Mouse (Mus musculus) embryonic facial prominence, embryonic 11.5 days (tissue): ENCODE results near the gene Xylt1. TPM values are rescaled to one million over a fixed set of nuclear protein-coding genes. Genes with fewer than 3 reads are reported as not detected.

Experiments
- ATAC-seq: fragments of 200-750 bp; cut with Nextera tagmentation; replicated peaks from 2 replicates; pipeline ENCODE4 v1.8.0; 2017; ENCODE audit warnings: low read depth; ENCODE audit not compliant: insufficient number of reproducible peaks, low FRiP score, low TSS enrichment
- DNase-seq: peaks from one replicate; pipeline ENCODE4 v3.0.0-alpha.2; 2015; ENCODE audit warnings: low spot score
- H3K27ac ChIP-seq: fragments of 300-500 bp; sonication (generic); replicated peaks from 2 replicates; pipeline ENCODE4 v1.5.1; 2014; ENCODE audit warnings: mild to moderate bottlenecking, low read depth, low read length, control low read depth
- H3K27me3 ChIP-seq: fragments of 300-500 bp; sonication (generic); 2 replicates; pipeline ENCODE4 v1.6.1; 2014; ENCODE audit warnings: mild to moderate bottlenecking, low read length, moderate library complexity, mixed read lengths; ENCODE audit not compliant: control insufficient read depth, insufficient read depth
- H3K36me3 ChIP-seq: fragments of 300-500 bp; sonication (generic); replicated peaks from 2 replicates; pipeline ENCODE4 v1.6.1; 2014; ENCODE audit warnings: low read depth, mild to moderate bottlenecking, low read length, moderate library complexity, mixed read lengths; ENCODE audit not compliant: control insufficient read depth, insufficient read depth
- H3K4me1 ChIP-seq: fragments of 300-500 bp; sonication (generic); 2 replicates; pipeline ENCODE4 v1.6.1; 2014; ENCODE audit warnings: low read length, mixed read lengths; ENCODE audit not compliant: control insufficient read depth, insufficient read depth
- H3K4me2 ChIP-seq: fragments of 300-500 bp; sonication (generic); 2 replicates; pipeline ENCODE4 v1.6.1; 2014; ENCODE audit warnings: low read depth, mild to moderate bottlenecking, control low read depth, low read length, moderate library complexity
- H3K4me3 ChIP-seq: fragments of 300-500 bp; sonication (generic); 2 replicates; pipeline ENCODE4 v1.5.1; 2014; ENCODE audit warnings: low read depth, low read length, control low read depth
- H3K9ac ChIP-seq: fragments of 300-500 bp; sonication (generic); replicated peaks from 2 replicates; pipeline ENCODE4 v1.6.1; 2014; ENCODE audit warnings: mild to moderate bottlenecking, control low read depth, low read length
- H3K9me3 ChIP-seq: fragments of 300-500 bp; sonication (generic); replicated peaks from 2 replicates; pipeline ENCODE4 v1.6.1; 2016; ENCODE audit warnings: mild to moderate bottlenecking, low read length, inconsistent platforms, mixed read lengths; ENCODE audit not compliant: control insufficient read depth
- WGBS: fragments of 180-500 bp; shearing (Covaris S2); extraction: QIAGEN DNeasy Blood & Tissue Kit; methylation state at CpG from one replicate; pipeline ENCODE4 v1.1.7; 2014; 5-methylcytosine and 5-hydroxymethylcytosine counted together
- polyA plus RNA-seq: library from polyadenylated mRNA; unstranded; fragments of >200 nt; fragmentation: Nextera tagmentation; extraction: Ambion mirVana; gene quantifications from 2 replicates; pipeline ENCODE4 v1.2.1, GENCODE M21; 2014

The Xylt1 gene
- polyA plus RNA-seq, 1 experiment from 2014 or later, result 1.4 TPM

GRCm38 (mm10) chr7:117697681-117698080, 316.9 kb downstream of the Xylt1 start:
- Histone ChIP-seq H3K27ac (no peak overlapping the region), H3K9me3 (no peaks in the 10 kb centered on the region), H3K36me3 (no peaks in the 10 kb centered on the region), H3K4me2 (no peak overlapping the region), H3K4me1 (no peaks in the 10 kb centered on the region), H3K4me3 (no peak overlapping the region), H3K9ac (no peak overlapping the region), H3K27me3 (no peaks in the 10 kb centered on the region)
- DNase-seq, result no peak
- WGBS, result 93% methylated on average over 4 of the region's 4 CpGs
- ATAC-seq, result no peak

GRCm38 (mm10) chr7:117698551-117699114, 317.9 kb downstream of the Xylt1 start:
- Histone ChIP-seq H3K36me3 (no peaks in the 10 kb centered on the region), H3K4me2 (no peak overlapping the region), H3K4me3 (no peak overlapping the region), H3K9me3 (no peaks in the 10 kb centered on the region), H3K27me3 (no peaks in the 10 kb centered on the region), H3K27ac (no peak overlapping the region), H3K4me1 (no peaks in the 10 kb centered on the region), H3K9ac (no peak overlapping the region)
- ATAC-seq (no peak), DNase-seq (no peak)
- WGBS, result 84% methylated on average over 1 of the region's 1 CpGs

DNA sequence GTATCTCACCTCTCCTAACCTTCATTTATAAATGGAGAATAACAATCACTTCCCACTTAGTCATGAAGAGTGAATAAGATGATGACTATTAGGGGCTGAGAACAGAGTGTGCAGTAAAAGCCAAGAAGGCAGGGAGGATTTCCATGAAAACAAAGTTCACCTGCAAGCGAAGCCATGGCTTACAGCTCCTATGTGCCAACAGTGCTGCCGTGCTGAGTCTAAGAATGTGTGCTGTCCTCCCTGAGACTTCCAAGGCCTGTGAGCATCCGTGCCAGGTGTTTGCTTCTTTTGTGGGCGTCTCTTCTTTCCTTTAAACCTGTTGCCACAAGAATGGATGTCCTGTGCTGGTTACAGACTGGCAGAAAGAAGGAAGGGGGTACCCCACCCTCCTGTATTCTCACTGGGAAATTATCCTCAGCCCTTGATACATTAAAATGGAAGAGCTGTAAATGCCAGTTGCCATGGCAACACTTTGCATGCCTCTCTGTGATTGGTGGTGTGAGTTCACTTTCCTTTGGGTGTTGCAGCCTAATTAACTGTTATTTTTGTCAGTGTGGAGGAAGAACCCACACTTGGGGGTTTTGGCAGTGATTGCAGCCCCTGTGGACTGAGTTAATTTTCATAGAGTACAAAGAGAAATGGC, 318.7 kb downstream of the Xylt1 start:
- no peaks in the 10 kb centered on the region for H3K9me3 ChIP-seq
- no peak overlapping the region for H3K27ac ChIP-seq
- ATAC-seq, result no peak
- no peaks in the 10 kb centered on the region for H3K27me3 ChIP-seq
- H3K4me1 ChIP-seq, result no peaks in the 10 kb centered on the region
- no peaks in the 10 kb centered on the region for H3K36me3 ChIP-seq
- 80% methylated on average over 4 of the region's 4 CpGs for WGBS
- H3K4me3 ChIP-seq, result no peak overlapping the region
- no peak overlapping the region for H3K9ac ChIP-seq
- no peak overlapping the region for H3K4me2 ChIP-seq
- DNase-seq, result no peak

GRCm38 (mm10) chr7:117700066-117700465, 319.3 kb downstream of the Xylt1 start:
- WGBS, result 76% methylated on average over 6 of the region's 6 CpGs
- no peaks in the 10 kb centered on the region for H3K27me3 ChIP-seq
- no peaks in the 10 kb centered on the region for H3K4me1 ChIP-seq
- no peak overlapping the region for H3K9ac ChIP-seq
- ATAC-seq (no peak), DNase-seq (no peak)
- no peaks in the 10 kb centered on the region for H3K9me3 ChIP-seq
- H3K36me3 ChIP-seq, result no peaks in the 10 kb centered on the region
- H3K4me2 ChIP-seq, result no peak overlapping the region
- no peak overlapping the region for H3K4me3 ChIP-seq
- H3K27ac ChIP-seq, result no peak overlapping the region

GRCm38 (mm10) chr7:117709901-117710607, 329.3 kb downstream of the Xylt1 start:
- no peak for ATAC-seq
- WGBS, result 46% methylated on average over 10 of the region's 10 CpGs
- H3K27ac ChIP-seq, result no peak overlapping the region
- no peak overlapping the region for H3K4me3 ChIP-seq
- no peaks in the 10 kb centered on the region for H3K9me3 ChIP-seq
- no peaks in the 10 kb centered on the region for H3K36me3 ChIP-seq
- no peaks in the 10 kb centered on the region for H3K4me1 ChIP-seq
- DNase-seq, result peak; percentile 35
- no peak overlapping the region for H3K9ac ChIP-seq
- no peaks in the 10 kb centered on the region for H3K27me3 ChIP-seq
- no peak overlapping the region for H3K4me2 ChIP-seq

GRCm38 (mm10) chr7:117716876-117717408, 336.2 kb downstream of the Xylt1 start:
- Histone ChIP-seq H3K36me3 (no peaks in the 10 kb centered on the region), H3K4me2 (no peak overlapping the region), H3K9ac (no peak overlapping the region), H3K4me3 (no peak overlapping the region), H3K9me3 (no peaks in the 10 kb centered on the region), H3K4me1 (no peaks in the 10 kb centered on the region), H3K27me3 (no peaks in the 10 kb centered on the region), H3K27ac (no peak overlapping the region)
- 90% methylated on average over 5 of the region's 5 CpGs for WGBS
- ATAC-seq (no peak), DNase-seq (no peak)

DNA sequence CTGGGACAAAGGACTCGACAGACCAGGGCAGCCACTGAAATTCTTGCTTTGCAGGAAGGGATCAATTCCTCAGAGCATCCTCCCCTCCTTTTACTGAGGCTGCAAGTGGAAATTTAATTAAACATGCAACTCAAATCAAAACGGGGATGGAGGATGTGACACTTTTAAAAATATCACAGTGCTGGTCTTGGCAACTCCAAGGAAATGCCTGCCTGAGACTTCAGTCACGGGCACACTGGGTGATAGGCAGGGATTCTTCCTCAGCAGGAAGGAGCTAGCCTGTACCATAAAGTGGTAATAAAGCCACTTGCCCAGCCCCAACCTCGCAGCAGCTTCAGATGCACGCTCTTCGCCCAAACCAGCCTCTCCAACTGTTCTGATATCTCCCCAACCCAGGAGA, 339.6 kb downstream of the Xylt1 start:
- Histone ChIP-seq H3K4me1 (no peaks in the 10 kb centered on the region), H3K4me3 (no peak overlapping the region), H3K27me3 (no peaks in the 10 kb centered on the region), H3K36me3 (no peaks in the 10 kb centered on the region), H3K9me3 (no peaks in the 10 kb centered on the region), H3K9ac (no peak overlapping the region), H3K4me2 (no peak overlapping the region), H3K27ac (no peak overlapping the region)
- WGBS, result 68% methylated on average over 6 of the region's 6 CpGs
- no peak for DNase-seq
- no peak for ATAC-seq
